Comparison of ENCODE assay signal across 11 mouse cellular contexts in the genomic region with DNA sequence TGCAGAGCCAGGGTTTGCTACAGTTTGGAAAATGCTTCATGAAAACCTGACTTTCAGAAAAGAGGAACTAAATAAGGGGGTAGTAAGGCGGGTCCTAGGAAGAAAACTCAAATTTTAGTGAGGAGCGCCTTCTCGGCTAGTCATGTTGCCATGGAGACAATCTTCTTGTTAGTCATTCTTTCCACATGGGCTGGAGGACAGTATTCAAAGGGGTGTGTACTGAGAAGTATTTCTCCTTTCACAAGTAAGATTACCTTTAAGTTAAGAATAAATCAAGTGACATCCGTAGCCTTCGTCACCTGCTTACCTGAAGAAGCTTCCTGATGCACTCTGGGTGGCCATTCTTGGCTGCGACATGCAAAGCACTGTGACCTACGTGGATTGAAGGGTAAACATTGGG. TPM values are rescaled to one million over a fixed set of nuclear protein-coding genes. Genes with fewer than 3 reads are reported as not detected.
A peak's percentile ranks its signal among the peaks of the same experiment; 100 is the strongest.
DNase-seq lines count a peak whose midpoint lies in the region; ATAC-seq lines count a peak whose summit lies in the region.
"Had no signal": no experiment of that assay in that cellular context is flagged by ENCODE, and none has a peak within 500 bp of the region (broad histone marks: within the 10 kb centered on the region; RNA-seq: fewer than 3 reads in every experiment).

No protein-coding gene starts in this region.

- peak overlapping the region; percentile 65; the same call in 1 of the 2 replicates for H3K27ac ChIP-seq in forebrain, embryonic 10.5 days
- no peak overlapping the region for H3K27ac ChIP-seq in forebrain, embryonic 15.5 days (replicated peaks)
- H3K27ac ChIP-seq in lung, embryonic 16.5 days (ENCODE audit: low read length), result peak overlapping the region; percentile 50
- no peak overlapping the region; the same call in 1 of the 2 replicates for H3K27ac ChIP-seq in stomach, embryonic 15.5 days

- H3K4me2 ChIP-seq in forebrain, embryonic 15.5 days (replicated peaks), result no peak overlapping the region
- H3K4me2 ChIP-seq in lung, embryonic 16.5 days (ENCODE audit: low read depth, low read length), result peak overlapping the region; percentile 28
- H3K4me2 ChIP-seq in stomach, embryonic 15.5 days, result no peak overlapping the region

- peaks cover 7% of the 10 kb centered on the region; the same call in 1 of the 2 replicates for H3K9me3 ChIP-seq in forebrain, embryonic 10.5 days
- no peaks in the 10 kb centered on the region for H3K9me3 ChIP-seq in forebrain, embryonic 15.5 days
- H3K9me3 ChIP-seq in lung, embryonic 16.5 days (ENCODE audit: control insufficient read depth, low read length), result no peaks in the 10 kb centered on the region
- no peaks in the 10 kb centered on the region for H3K9me3 ChIP-seq in stomach, embryonic 15.5 days

- H3K9ac ChIP-seq in forebrain, embryonic 15.5 days (replicated peaks), result no peak overlapping the region
- H3K9ac ChIP-seq in lung, embryonic 16.5 days (ENCODE audit: low read length), result no peak overlapping the region
- H3K9ac ChIP-seq in stomach, embryonic 15.5 days, result no peak overlapping the region

- ATAC-seq in forebrain, embryonic 15.5 days (replicated peaks), result no peak
- peak; percentile 36 for ATAC-seq in lung, embryonic 16.5 days (ENCODE audit: low read depth)
- peak; percentile 92 for ATAC-seq in granulocyte monocyte progenitor cell, adult 5-6 weeks (replicated peaks; ENCODE audit: poor library complexity, severe bottlenecking)
- ATAC-seq in stomach, embryonic 15.5 days (ENCODE audit: insufficient read depth, low FRiP score, low read depth), result 0 out of 2 replicates have a peak, but pooled peaks have one; percentile 21
- ATAC-seq in erythroblast, adult 5-6 weeks (replicated peaks; ENCODE audit: low FRiP score, poor library complexity, severe bottlenecking), result no peak

- no peak for DNase-seq in forebrain, embryonic 10.5 days (ENCODE audit: extremely low spot score, low spot score)
- DNase-seq in lung, adult 18-20 months, result no peak
- DNase-seq in spleen, adult 18-20 months, result no peak

- no peak overlapping the region for H3K4me3 ChIP-seq in forebrain, embryonic 10.5 days
- no peak overlapping the region for H3K4me3 ChIP-seq in forebrain, embryonic 15.5 days
- no peak overlapping the region for H3K4me3 ChIP-seq in lung, embryonic 16.5 days (ENCODE audit: low read length)
- no peak overlapping the region for H3K4me3 ChIP-seq in stomach, embryonic 15.5 days (replicated peaks)

- peaks cover 17% of the 10 kb centered on the region for H3K4me1 ChIP-seq in forebrain, embryonic 10.5 days
- H3K4me1 ChIP-seq in forebrain, embryonic 15.5 days, result peaks cover 11% of the 10 kb centered on the region; the same call in 1 of the 2 replicates
- H3K4me1 ChIP-seq in lung, embryonic 16.5 days (replicated peaks; ENCODE audit: control insufficient read depth, insufficient read depth, low read length), result peaks cover 34% of the 10 kb centered on the region
- peaks cover 6% of the 10 kb centered on the region; the same call in 1 of the 2 replicates for H3K4me1 ChIP-seq in stomach, embryonic 15.5 days

- peaks cover 24% of the 10 kb centered on the region for H3K36me3 ChIP-seq in forebrain, embryonic 10.5 days (replicated peaks)
- no peaks in the 10 kb centered on the region; the same call in 1 of the 2 replicates for H3K36me3 ChIP-seq in forebrain, embryonic 15.5 days
- peaks cover 12% of the 10 kb centered on the region for H3K36me3 ChIP-seq in lung, embryonic 16.5 days (ENCODE audit: control insufficient read depth, insufficient read depth, low read length)
- H3K36me3 ChIP-seq in stomach, embryonic 15.5 days, result no peaks in the 10 kb centered on the region

- H3K27me3 ChIP-seq in forebrain, embryonic 10.5 days (ENCODE audit: poor library complexity, severe bottlenecking), result no peaks in the 10 kb centered on the region
- no peaks in the 10 kb centered on the region for H3K27me3 ChIP-seq in forebrain, embryonic 15.5 days
- H3K27me3 ChIP-seq in lung, embryonic 16.5 days (ENCODE audit: control insufficient read depth, insufficient read depth, low read depth, low read length), result no peaks in the 10 kb centered on the region
- no peaks in the 10 kb centered on the region for H3K27me3 ChIP-seq in stomach, embryonic 15.5 days (replicated peaks)

- 89% methylated on average over 7 of the region's 7 CpGs for WGBS in forebrain, embryonic 10.5 days
- WGBS in forebrain, embryonic 15.5 days, result 81% methylated on average over 7 of the region's 7 CpGs
- 46% methylated on average over 7 of the region's 7 CpGs for WGBS in lung, embryonic 16.5 days
- WGBS in stomach, embryonic 15.5 days, result 59% methylated on average over 7 of the region's 7 CpGs

RNA-seq across cellular contexts. Expression of a gene that starts 40.9 kb away (rescaled TPM):
- not detected in 2 replicates for polyA plus RNA-seq in forebrain, embryonic 10.5 days (2016; fragmentation: Nextera tagmentation; extraction: Ambion mirVana)
- polyA plus RNA-seq in forebrain, embryonic 15.5 days (2015; fragmentation: Nextera tagmentation; extraction: Ambion mirVana), result not detected in 2 replicates
- polyA plus RNA-seq in lung, embryonic 16.5 days (2015; fragmentation: Nextera tagmentation; extraction: Ambion mirVana), result not detected in 2 replicates
- not detected in 2 replicates for total RNA-seq in granulocyte monocyte progenitor cell, adult 5-6 weeks (2014; fragmentation: Nextera tagmentation)
- not detected in 2 replicates for total RNA-seq in granulocyte monocyte progenitor cell, adult 5-6 weeks (2017)
- polyA plus RNA-seq in stomach, embryonic 15.5 days (2015; fragmentation: Nextera tagmentation; extraction: Ambion mirVana), result not detected in 2 replicates
- total RNA-seq in erythroblast, adult 5-6 weeks (2015; ENCODE audit: low replicate concordance), result not detected in 2 replicates
- not detected in 2 replicates for total RNA-seq in erythroblast, adult 5-6 weeks (2017; ENCODE audit: low replicate concordance)
- total RNA-seq: adrenal gland, postnatal 4 days; left cerebral cortex, postnatal 25 days had no signal
- polyA plus RNA-seq: kidney, adult 2 months had no signal

Comparison
In these comparisons a context has a peak if more than half of its experiments do, and no peak if none do; other contexts are left out.
1. H3K27ac ChIP-seq: peak in forebrain, embryonic 10.5 days (single experiment) and lung, embryonic 16.5 days (single experiment); none in forebrain, embryonic 15.5 days (single experiment) and stomach, embryonic 15.5 days (single experiment).
2. ATAC-seq: peak in lung, embryonic 16.5 days (single experiment), granulocyte monocyte progenitor cell, adult 5-6 weeks (single experiment) and stomach, embryonic 15.5 days (single experiment); none in forebrain, embryonic 15.5 days (single experiment) and erythroblast, adult 5-6 weeks (single experiment).